Mouse (Mus musculus) liver, embryonic 14.5 days (tissue): Measurements from ENCODE around the gene Rnf152. TPM values are rescaled to one million over a fixed set of nuclear protein-coding genes. Genes with fewer than 3 reads are reported as not detected.
A peak's percentile ranks its signal among the peaks of the same experiment; 100 is the strongest.

Experiments used
- ATAC-seq: fragments of 200-750 bp; cut with Nextera tagmentation; 2 replicates; pipeline ENCODE4 v1.8.0; 2017; ENCODE audit warnings: moderate number of reproducible peaks, mild to moderate bottlenecking, moderate library complexity; ENCODE audit not compliant: insufficient read depth
- DNase-seq, 3 experiments: peaks; one replicate each; pipeline ENCODE4 v3.0.0-alpha.2; 2012 to 2013; ENCODE audit warnings: low read depth in 3 of 3, low spot score in 3 of 3
- H3K27ac ChIP-seq: fragments of 300-500 bp; sonication (generic); 2 replicates; pipeline ENCODE4 v1.5.1; 2014; ENCODE audit warnings: moderate library complexity, mild to moderate bottlenecking, control low read depth, inconsistent platforms
- H3K27me3 ChIP-seq: fragments of 300-500 bp; sonication (generic); 2 replicates; pipeline ENCODE4 v1.6.1; 2014; ENCODE audit warnings: mild to moderate bottlenecking, low read length, moderate library complexity; ENCODE audit not compliant: control insufficient read depth, insufficient read depth
- H3K36me3 ChIP-seq: fragments of 300-500 bp; sonication (generic); replicated peaks from 2 replicates; pipeline ENCODE4 v1.6.1; 2014; ENCODE audit warnings: low read depth; ENCODE audit not compliant: control insufficient read depth, insufficient read depth
- H3K4me1 ChIP-seq, 2 experiments: fragments of 200-500 bp in 1 of 2; fragments of 300-500 bp in 1 of 2; sonication (generic) in 1 of 2; replicated peaks; 2 replicates each; pipeline ENCODE4 v1.6.1; 2012 to 2014; ENCODE audit warnings: antibody characterized with exemption in 1 of 2, inconsistent platforms in 1 of 2, low read length in 1 of 2; ENCODE audit not compliant: control insufficient read depth in 2 of 2, insufficient read depth in 2 of 2
- H3K4me2 ChIP-seq: fragments of 300-500 bp; sonication (generic); 2 replicates; pipeline ENCODE4 v1.6.1; 2014; ENCODE audit warnings: low read depth, mild to moderate bottlenecking, control low read depth, moderate library complexity
- H3K4me3 ChIP-seq, 2 experiments: fragments of 200-500 bp in 1 of 2; fragments of 300-500 bp in 1 of 2; sonication (generic) in 1 of 2; 2 replicates each; pipeline ENCODE4 v1.5.1; 2012 to 2014; ENCODE audit warnings: low read depth in 2 of 2, low read length in 2 of 2, mild to moderate bottlenecking in 2 of 2, control low read depth in 1 of 2, inconsistent platforms in 1 of 2, moderate library complexity in 1 of 2; ENCODE audit not compliant: insufficient read depth in 1 of 2
- H3K9ac ChIP-seq: fragments of 300-500 bp; sonication (generic); replicated peaks from 2 replicates; pipeline ENCODE4 v1.6.1; 2014; ENCODE audit warnings: mild to moderate bottlenecking, control low read depth, moderate library complexity
- H3K9me3 ChIP-seq: fragments of 300-500 bp; sonication (generic); 2 replicates; pipeline ENCODE4 v1.6.1; 2016; ENCODE audit warnings: low read length, mixed read lengths; ENCODE audit not compliant: control insufficient read depth
- CTCF ChIP-seq: IDR thresholded peaks from 2 replicates; pipeline ENCODE4 v1.5.1; 2016; ENCODE audit warnings: antibody characterized with exemption, low read depth, control low read depth
- EP300 ChIP-seq: IDR thresholded peaks from 2 replicates; pipeline ENCODE4 v1.6.1; 2016; ENCODE audit warnings: antibody characterized with exemption, low read depth
- WGBS: fragments of 180-500 bp; shearing (Covaris S2); extraction: QIAGEN DNeasy Blood & Tissue Kit; methylation state at CpG from one replicate; pipeline ENCODE4 v1.1.7; 2014; ENCODE audit not compliant: insufficient replicate concordance; 5-methylcytosine and 5-hydroxymethylcytosine counted together
- polyA plus RNA-seq, 2 experiments: library from polyadenylated mRNA; depleted of rRNA in 1 of 2; stranded (reverse) in 1 of 2; unstranded in 1 of 2; fragments of >200 nt; fragmentation: Nextera tagmentation in 1 of 2; extraction: Ambion mirVana in 1 of 2; gene quantifications; 2 replicates each; pipeline versions ENCODE4 v1.2.1 to v1.2.3; 2012 to 2014

Rnf152 gene
- 0.08 TPM in 2 replicates for polyA plus RNA-seq (2012; rRNA removed)
- polyA plus RNA-seq (2014; fragmentation: Nextera tagmentation; extraction: Ambion mirVana), result 0.05 and 0.06 TPM in 2 replicates

DNA sequence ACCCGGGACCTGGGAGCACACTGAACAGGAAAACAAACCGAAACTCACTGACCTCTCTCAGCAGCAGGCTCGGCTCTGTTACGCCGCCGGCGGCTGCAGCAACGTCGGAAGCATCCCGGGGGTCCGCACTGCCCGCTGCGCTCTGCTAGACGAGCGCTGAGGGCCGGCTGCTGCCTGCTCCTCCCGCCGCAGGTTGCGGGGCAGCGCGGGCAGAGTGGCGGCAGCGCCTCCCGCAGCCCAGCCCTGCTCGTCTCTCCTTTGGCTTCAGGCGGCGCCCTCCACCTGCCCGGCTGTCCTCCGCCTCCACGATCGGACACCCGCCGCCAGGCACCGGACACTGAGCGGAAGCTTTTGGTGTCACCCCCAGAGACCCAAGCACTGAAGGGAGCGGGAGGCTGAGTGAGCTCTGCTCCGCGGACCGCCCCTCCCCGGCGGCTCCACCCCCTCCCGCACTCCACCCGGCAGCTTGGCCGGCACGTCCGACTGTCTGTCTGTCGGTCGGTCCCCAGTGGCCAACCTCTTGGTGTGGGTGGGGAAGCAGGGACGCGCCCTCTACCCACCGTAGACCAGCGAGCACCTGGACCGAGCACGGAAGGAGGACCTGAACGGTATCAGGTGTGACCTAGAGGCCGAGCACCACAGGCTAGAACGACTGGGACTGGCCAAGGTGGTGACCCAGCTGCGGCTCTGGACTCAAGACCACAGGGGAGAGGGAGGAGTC lies at the start of gene Rnf152:
Gene Rnf152 (minus strand): TSS at position 420 of the 721 bp plus-strand sequence.
- no peaks in the 10 kb centered on the region for H3K4me1 ChIP-seq
- H3K4me2 ChIP-seq, result peak within 1 kb of the TSS; percentile 53
- H3K9ac ChIP-seq, result no peak within 1 kb of the TSS; the same call in 1 of the 2 replicates
- ATAC-seq (peak; percentile 48; the same call in 1 of the 2 replicates), DNase-seq (no peak)
- H3K36me3 ChIP-seq, result no peaks in the 10 kb centered on the region
- H3K27ac ChIP-seq, result no peak within 1 kb of the TSS
- H3K4me3 ChIP-seq, result peak within 1 kb of the TSS; percentile 54 to 58
- H3K27me3 ChIP-seq, result peaks cover 19% of the 10 kb centered on the region
- H3K9me3 ChIP-seq, result no peaks in the 10 kb centered on the region
- WGBS, result under 1% methylated on average over 57 of the region's 58 CpGs
- TF ChIP-seq CTCF (0 out of 2 replicates have a peak, but pooled peaks have one; percentile 9), EP300 (no peak)

DNA sequence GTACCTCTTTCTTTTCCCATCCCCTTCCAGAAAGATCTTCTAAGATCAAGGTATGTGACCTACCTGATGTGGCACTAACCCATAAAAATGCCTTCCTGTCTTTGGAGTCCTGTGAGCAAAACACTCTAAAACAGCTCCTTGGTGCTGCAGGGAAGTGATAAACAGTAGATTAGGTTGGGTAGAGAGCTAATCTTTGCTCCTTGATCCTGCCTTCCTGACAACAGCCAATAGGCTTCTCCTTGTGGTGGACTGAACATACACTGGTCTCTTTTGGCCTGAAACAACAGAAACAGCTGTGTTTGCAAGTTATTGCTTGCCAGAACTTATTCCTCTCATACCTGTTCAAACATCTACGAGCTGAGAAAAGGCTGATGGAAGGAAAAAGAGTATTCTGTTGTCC lies 46.3 kb upstream of the Rnf152 start:
- DNase-seq (no peak), ATAC-seq (no peak)
- Histone ChIP-seq H3K27me3 (no peaks in the 10 kb centered on the region), H3K9me3 (no peaks in the 10 kb centered on the region), H3K4me1 (no peaks in the 10 kb centered on the region), H3K4me3 (no peak overlapping the region), H3K27ac (no peak overlapping the region), H3K9ac (no peak overlapping the region), H3K36me3 (no peaks in the 10 kb centered on the region), H3K4me2 (no peak overlapping the region)
- WGBS, result 26% methylated on average over 1 of the region's 1 CpGs
- TF ChIP-seq CTCF (no peak), EP300 (no peak)

DNA sequence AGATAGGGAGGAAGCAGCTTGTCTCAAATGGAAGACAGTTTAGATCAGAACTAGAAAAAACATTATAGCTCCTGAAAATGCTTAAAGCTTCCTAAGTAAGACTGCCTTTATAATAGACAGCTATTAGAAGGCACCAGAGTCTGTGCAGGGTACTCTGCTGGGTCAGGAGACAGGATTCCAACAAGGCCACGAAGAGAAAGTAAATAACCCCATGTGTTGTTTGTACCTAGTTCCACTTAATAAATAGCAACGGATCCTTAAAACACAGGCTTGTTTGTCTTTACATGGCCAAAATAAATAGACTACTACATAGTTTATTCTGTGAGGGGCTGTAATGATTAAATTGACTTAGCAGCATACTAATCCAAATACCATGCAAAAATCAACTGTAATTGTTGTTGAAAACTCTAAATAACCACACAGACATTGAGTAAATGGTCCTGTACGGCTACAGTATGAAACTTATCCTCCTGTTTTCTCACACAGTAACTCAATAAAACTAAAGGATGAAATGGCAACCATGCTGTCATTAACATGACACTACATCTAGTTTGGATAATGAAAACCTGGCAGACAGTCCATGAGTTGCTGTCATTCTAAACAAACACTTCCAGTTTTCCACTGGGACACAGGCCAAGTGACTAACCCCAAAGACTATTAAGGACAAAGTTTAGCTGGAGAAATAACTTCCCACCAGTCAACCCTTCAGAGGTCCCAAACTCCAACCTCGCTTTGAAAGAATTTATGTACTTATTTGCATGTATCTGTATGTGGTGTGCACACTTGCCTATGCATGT lies 27.8 kb upstream of the Rnf152 start:
- DNase-seq (peak in 1 of 3 experiments; percentile 1), ATAC-seq (no peak)
- Histone ChIP-seq H3K9me3 (no peaks in the 10 kb centered on the region), H3K9ac (no peak overlapping the region), H3K27ac (no peak overlapping the region), H3K4me3 (no peak overlapping the region), H3K27me3 (no peaks in the 10 kb centered on the region), H3K36me3 (no peaks in the 10 kb centered on the region), H3K4me1 (no peaks in the 10 kb centered on the region), H3K4me2 (no peak overlapping the region)
- 34% methylated on average over 4 of the region's 4 CpGs for WGBS
- no peak for TF ChIP-seq CTCF
- TF ChIP-seq EP300, result no peak

DNA sequence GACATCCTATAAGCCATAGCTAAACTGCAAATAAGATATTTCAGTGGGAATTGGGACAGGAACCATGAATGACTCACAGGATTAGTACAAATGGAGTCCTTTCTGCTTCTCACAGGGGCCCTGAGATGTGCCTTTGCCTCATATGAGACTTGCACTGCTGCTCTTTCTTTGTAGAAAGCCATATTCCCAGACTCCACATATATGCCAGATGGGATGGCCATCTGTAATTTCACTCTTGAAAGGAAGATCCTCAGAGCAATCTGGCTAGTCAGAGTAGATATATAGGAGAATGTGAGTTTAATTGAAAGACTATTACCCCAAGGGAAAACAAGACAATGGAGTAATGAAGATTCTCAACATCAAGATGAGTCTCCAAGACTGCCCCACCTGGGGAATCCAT lies 21.0 kb upstream of the Rnf152 start:
- no peak overlapping the region for H3K4me2 ChIP-seq
- TF ChIP-seq EP300 (no peak), CTCF (no peak)

DNA sequence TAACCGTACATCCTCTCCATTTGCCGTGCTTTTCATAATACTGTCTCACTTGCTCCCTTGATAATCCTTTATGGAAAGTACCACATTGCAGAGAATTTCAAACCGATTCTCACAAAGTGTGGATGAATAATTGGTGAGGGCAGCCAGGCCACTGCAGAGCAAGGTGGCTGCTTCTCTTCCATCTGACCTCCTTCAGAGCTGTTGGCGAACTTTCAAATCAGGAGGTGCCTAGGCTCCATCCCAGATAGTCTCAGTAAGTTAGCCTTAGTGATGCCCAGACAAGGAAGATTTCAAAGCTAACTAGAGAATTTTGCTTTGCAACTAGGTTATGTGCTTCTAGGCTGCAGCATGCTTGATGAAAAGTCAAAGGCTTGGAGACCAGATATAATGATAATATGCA lies 18.1 kb upstream of the Rnf152 start:
- ATAC-seq (no peak), DNase-seq (no peak)
- no peaks in the 10 kb centered on the region for H3K27me3 ChIP-seq
- H3K36me3 ChIP-seq, result no peaks in the 10 kb centered on the region
- H3K4me2 ChIP-seq, result no peak overlapping the region
- no peak overlapping the region for H3K9ac ChIP-seq
- H3K9me3 ChIP-seq, result no peaks in the 10 kb centered on the region
- no peak overlapping the region for H3K4me3 ChIP-seq
- 66% methylated on average over 4 of the region's 4 CpGs for WGBS
- H3K27ac ChIP-seq, result no peak overlapping the region
- no peaks in the 10 kb centered on the region for H3K4me1 ChIP-seq
- TF ChIP-seq CTCF (no peak), EP300 (no peak)

More for the DNA sequence above, 21.0 kb upstream of the Rnf152 start:
- Histone ChIP-seq H3K9me3 (no peaks in the 10 kb centered on the region), H3K27ac (no peak overlapping the region), H3K36me3 (no peaks in the 10 kb centered on the region), H3K27me3 (no peaks in the 10 kb centered on the region), H3K9ac (no peak overlapping the region), H3K4me3 (no peak overlapping the region), H3K4me1 (no peaks in the 10 kb centered on the region)
- ATAC-seq, result no peak
- no peak for DNase-seq
